Mouse (Mus musculus): ENCODE data around the gene Cycs. TPM values are rescaled to one million over a fixed set of nuclear protein-coding genes. Genes with fewer than 3 reads are reported as not detected.

Gene Cycs
- polyA plus RNA-seq, 1 experiment: 12.7 TPM

DNA sequence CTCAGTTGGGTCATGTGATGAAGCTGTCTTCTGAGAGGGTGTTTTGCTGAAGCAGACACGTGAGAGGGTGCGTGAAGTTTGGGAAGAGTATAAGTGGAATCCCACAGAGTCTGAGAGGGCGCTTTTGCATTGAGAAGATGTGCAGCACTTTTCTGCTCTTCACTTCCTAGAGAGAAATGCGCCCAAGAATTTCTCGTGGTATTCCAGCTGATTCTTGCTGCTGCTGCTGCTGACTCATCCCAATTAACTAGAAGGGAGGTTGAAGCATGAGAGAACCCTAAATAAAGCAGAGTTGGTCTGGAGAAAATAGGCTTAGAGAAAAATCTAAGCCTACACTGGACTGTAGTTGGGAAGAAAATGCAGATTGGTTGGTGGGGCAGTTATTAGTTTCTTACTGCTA is 17.3 kb downstream of the Cycs start:
- DNase-seq: no peak
- TF ChIP-seq CTCF (conservative IDR thresholded peaks at IDR 0.05; ENCODE audit: insufficient read depth, insufficient read length, low read depth, low read length): no peak
- WGBS: 79% methylated on average over 5 of the region's 5 CpGs
- H3K4me3 ChIP-seq (ENCODE audit: insufficient read depth, low read depth, low read length): no peak overlapping the region
- H3K27ac ChIP-seq (ENCODE audit: insufficient read depth, low read depth, low read length): no peak overlapping the region
- peaks cover 5% of the 10 kb centered on the region; the same call in 1 of the 2 replicates for H3K4me1 ChIP-seq (ENCODE audit: control insufficient read depth, insufficient read depth, low read length)
- no peaks in the 10 kb centered on the region for H3K36me3 ChIP-seq (ENCODE audit: control insufficient read depth, insufficient read depth, low read length)
- no peaks in the 10 kb centered on the region for H3K27me3 ChIP-seq (replicated peaks; ENCODE audit: control insufficient read depth, insufficient read depth, low read length)

DNA sequence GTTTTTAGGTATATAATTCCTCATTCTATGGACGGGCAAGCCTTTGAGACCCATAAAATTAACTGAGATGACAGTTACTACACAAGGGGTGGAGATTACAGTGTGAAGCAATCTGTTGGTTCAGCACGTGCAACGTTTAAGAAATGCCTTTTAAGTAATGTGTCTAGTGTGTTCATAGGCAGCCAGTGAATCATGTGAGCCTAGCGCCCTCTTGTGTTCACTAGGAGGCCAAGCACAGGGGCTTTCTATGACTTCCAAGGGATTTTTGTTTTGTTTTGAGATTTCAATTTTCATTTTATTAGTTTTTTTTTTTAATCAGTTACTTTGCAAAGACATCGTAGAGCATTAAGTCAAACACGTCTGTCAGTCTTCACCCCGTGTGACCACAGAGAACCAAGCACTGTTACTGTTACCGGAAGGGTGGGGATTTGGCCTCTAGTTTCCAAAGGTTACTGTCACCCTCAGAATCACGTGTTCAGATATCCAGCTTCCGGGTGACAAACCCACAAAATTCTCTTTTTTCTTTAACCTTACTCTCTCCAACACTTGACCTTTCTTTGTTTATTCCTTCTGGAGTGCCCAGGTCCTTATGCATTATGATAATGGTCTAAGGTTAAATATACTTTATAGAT is 20.8 kb downstream of the Cycs start:
- no peaks in the 10 kb centered on the region for H3K27me3 ChIP-seq (replicated peaks; ENCODE audit: control insufficient read depth, insufficient read depth, low read length)
- no peaks in the 10 kb centered on the region for H3K4me1 ChIP-seq (ENCODE audit: control insufficient read depth, insufficient read depth, low read length)
- H3K27ac ChIP-seq (ENCODE audit: insufficient read depth, low read depth, low read length): no peak overlapping the region
- peak; percentile 59 for DNase-seq
- TF ChIP-seq CTCF (conservative IDR thresholded peaks at IDR 0.05; ENCODE audit: insufficient read depth, insufficient read length, low read depth, low read length): peak; percentile 80
- no peak for TF ChIP-seq POLR2A (IDR thresholded peaks at IDR 0.05; ENCODE audit: low read depth, low read length)
- 16% methylated on average over 10 of the region's 10 CpGs for WGBS
- H3K4me3 ChIP-seq (ENCODE audit: insufficient read depth, low read depth, low read length): no peak overlapping the region
- H3K36me3 ChIP-seq (ENCODE audit: control insufficient read depth, insufficient read depth, low read length): no peaks in the 10 kb centered on the region

DNA sequence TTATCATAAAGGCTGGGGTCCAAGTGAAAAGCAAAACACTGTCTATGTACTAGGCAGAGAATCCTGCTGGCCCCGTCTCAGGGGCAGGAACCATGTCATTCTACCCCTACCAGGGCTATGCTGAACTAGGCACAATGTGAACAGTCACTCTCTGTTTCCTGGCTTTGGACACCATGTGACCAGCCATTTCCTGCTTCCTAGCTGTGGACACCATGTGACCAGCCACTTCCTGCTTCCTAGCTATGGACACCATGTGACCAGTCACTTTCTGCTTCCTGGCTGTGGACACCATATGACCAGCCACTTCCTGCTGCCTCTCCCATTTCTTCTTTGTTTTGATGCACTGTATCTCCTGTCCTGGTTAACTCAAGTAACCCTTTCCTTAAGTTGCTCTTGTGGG is 23.8 kb downstream of the Cycs start:
- WGBS: 97% methylated on average over 1 of the region's 1 CpGs

DNA sequence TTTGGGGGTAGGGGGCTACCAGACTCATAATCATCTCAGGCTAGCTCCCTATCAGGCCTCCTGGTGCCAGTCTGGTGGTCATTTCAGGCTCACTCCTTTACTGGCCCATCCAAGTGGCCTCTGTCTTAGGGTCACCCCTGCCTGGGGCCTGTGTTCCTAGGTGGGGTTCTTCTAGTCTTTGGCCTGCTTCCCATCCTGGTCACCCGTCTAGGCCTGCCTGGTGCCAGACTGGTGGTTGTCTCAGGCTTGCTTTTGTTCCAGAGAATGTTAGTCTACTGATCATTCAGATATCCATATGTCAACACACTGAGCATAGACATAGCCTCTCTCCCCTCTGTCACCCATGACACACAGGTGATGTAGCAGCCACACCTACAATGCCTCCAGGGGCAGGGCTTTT is 26.7 kb downstream of the Cycs start:
- Histone ChIP-seq H3K4me3 (ENCODE audit: insufficient read depth, low read depth, low read length) (no peak overlapping the region), H3K27ac (ENCODE audit: insufficient read depth, low read depth, low read length) (no peak overlapping the region), H3K36me3 (ENCODE audit: control insufficient read depth, insufficient read depth, low read length) (no peaks in the 10 kb centered on the region), H3K27me3 (replicated peaks; ENCODE audit: control insufficient read depth, insufficient read depth, low read length) (no peaks in the 10 kb centered on the region), H3K4me1 (ENCODE audit: control insufficient read depth, insufficient read depth, low read length) (peaks cover 8% of the 10 kb centered on the region)
- TF ChIP-seq POLR2A (IDR thresholded peaks at IDR 0.05; ENCODE audit: low read depth, low read length) (no peak), CTCF (conservative IDR thresholded peaks at IDR 0.05; ENCODE audit: insufficient read depth, insufficient read length, low read depth, low read length) (no peak)
- no peak for DNase-seq
- WGBS: 70% methylated on average over 1 of the region's 1 CpGs

More for the DNA sequence above, 23.8 kb downstream of the Cycs start:
- TF ChIP-seq POLR2A (IDR thresholded peaks at IDR 0.05; ENCODE audit: low read depth, low read length) (no peak), CTCF (conservative IDR thresholded peaks at IDR 0.05; ENCODE audit: insufficient read depth, insufficient read length, low read depth, low read length) (no peak)
- Histone ChIP-seq H3K4me3 (ENCODE audit: insufficient read depth, low read depth, low read length) (no peak overlapping the region), H3K4me1 (ENCODE audit: control insufficient read depth, insufficient read depth, low read length) (no peaks in the 10 kb centered on the region), H3K36me3 (ENCODE audit: control insufficient read depth, insufficient read depth, low read length) (no peaks in the 10 kb centered on the region), H3K27me3 (replicated peaks; ENCODE audit: control insufficient read depth, insufficient read depth, low read length) (no peaks in the 10 kb centered on the region), H3K27ac (ENCODE audit: insufficient read depth, low read depth, low read length) (no peak overlapping the region)
- no peak for DNase-seq

DNA sequence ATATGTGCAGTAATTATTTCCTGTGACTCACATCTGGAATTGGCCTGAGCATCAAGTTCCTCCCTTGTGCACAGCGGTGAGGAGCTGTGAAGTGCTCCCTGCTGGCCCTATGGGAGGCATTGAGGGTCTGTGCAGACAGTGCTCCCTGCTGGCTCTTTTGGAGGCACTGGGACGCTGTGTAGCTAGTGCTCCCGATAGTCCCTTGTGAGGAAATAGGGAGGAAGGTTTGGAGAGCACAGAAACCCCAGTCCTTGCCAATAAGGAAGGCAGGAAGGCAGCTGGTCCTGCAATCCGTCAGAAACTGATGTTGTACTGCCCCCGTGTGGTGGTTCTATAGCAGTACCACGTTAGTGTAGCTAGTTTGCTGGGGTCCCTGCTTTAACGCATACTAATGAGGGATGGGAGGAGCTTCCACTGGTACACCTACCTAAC is 29.9 kb downstream of the Cycs start:
- TF ChIP-seq POLR2A (IDR thresholded peaks at IDR 0.05; ENCODE audit: low read depth, low read length) (no peak), CTCF (conservative IDR thresholded peaks at IDR 0.05; ENCODE audit: insufficient read depth, insufficient read length, low read depth, low read length) (peak; percentile 94)
- Histone ChIP-seq H3K36me3 (ENCODE audit: control insufficient read depth, insufficient read depth, low read length) (no peaks in the 10 kb centered on the region), H3K27ac (ENCODE audit: insufficient read depth, low read depth, low read length) (no peak overlapping the region), H3K4me1 (ENCODE audit: control insufficient read depth, insufficient read depth, low read length) (peaks cover 12% of the 10 kb centered on the region), H3K4me3 (ENCODE audit: insufficient read depth, low read depth, low read length) (no peak overlapping the region), H3K27me3 (replicated peaks; ENCODE audit: control insufficient read depth, insufficient read depth, low read length) (no peaks in the 10 kb centered on the region)
- 10% methylated on average over 7 of the region's 7 CpGs for WGBS
- DNase-seq: peak; percentile 76

DNA sequence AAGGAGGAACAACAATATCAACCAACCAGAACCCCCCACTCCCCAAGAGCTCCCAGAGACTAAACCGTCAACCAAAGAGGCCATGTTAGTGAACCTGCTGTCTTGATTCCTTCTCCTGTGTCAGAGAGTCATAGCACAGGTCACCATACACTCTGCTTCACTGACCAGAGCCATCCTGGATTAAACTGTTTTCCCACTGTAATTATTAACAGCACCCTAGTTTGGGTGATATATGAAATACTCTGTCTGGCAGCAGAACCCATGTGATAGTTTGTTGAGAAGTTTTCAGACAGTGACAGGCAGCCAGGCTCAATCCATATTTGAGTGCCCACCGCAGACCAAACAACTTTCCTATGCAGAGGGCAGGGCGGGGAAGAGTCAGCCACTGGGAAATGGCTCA is 31.0 kb downstream of the Cycs start:
- 53% methylated on average over 3 of the region's 3 CpGs for WGBS
- Histone ChIP-seq H3K27me3 (replicated peaks; ENCODE audit: control insufficient read depth, insufficient read depth, low read length) (no peaks in the 10 kb centered on the region), H3K4me1 (ENCODE audit: control insufficient read depth, insufficient read depth, low read length) (peaks cover 12% of the 10 kb centered on the region), H3K4me3 (ENCODE audit: insufficient read depth, low read depth, low read length) (no peak overlapping the region), H3K36me3 (ENCODE audit: control insufficient read depth, insufficient read depth, low read length) (no peaks in the 10 kb centered on the region), H3K27ac (ENCODE audit: insufficient read depth, low read depth, low read length) (peak overlapping the region; percentile 45; the same call in 1 of the 2 replicates)
- TF ChIP-seq CTCF (conservative IDR thresholded peaks at IDR 0.05; ENCODE audit: insufficient read depth, insufficient read length, low read depth, low read length) (no peak), POLR2A (IDR thresholded peaks at IDR 0.05; ENCODE audit: low read depth, low read length) (no peak)
- DNase-seq: peak; percentile 54

DNA sequence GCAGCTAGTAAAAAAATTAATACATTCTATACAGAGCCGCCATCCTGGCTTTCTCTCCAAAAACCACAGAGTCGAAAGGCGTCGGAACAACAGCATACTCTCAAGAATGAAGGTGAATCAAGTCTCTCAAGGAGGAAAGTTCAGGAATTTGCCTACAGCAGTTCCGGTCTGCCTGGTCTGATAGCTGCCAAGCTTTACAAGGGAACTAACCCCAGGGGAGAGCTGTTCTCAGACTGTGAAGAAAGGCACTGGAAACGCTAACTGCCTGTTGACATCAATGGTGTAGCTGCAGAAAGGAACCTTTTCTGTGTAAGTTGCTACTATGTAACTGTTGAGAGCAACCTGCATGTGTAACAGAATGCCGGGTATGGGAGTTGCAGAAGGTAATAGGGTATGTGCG is 34.4 kb downstream of the Cycs start:
- peaks cover 13% of the 10 kb centered on the region for H3K4me1 ChIP-seq (ENCODE audit: control insufficient read depth, insufficient read depth, low read length)
- no peaks in the 10 kb centered on the region for H3K36me3 ChIP-seq (ENCODE audit: control insufficient read depth, insufficient read depth, low read length)
- no peaks in the 10 kb centered on the region for H3K27me3 ChIP-seq (replicated peaks; ENCODE audit: control insufficient read depth, insufficient read depth, low read length)
- DNase-seq: peak; percentile 63
- WGBS: 44% methylated on average over 8 of the region's 8 CpGs
- TF ChIP-seq CTCF (conservative IDR thresholded peaks at IDR 0.05; ENCODE audit: insufficient read depth, insufficient read length, low read depth, low read length): no peak
- TF ChIP-seq POLR2A (IDR thresholded peaks at IDR 0.05; ENCODE audit: low read depth, low read length): no peak
- H3K4me3 ChIP-seq (ENCODE audit: insufficient read depth, low read depth, low read length): no peak overlapping the region
- no peak overlapping the region; the same call in 1 of the 2 replicates for H3K27ac ChIP-seq (ENCODE audit: insufficient read depth, low read depth, low read length)

All from kidney, adult 2 months (tissue).